In genomic region chr2:32514335-32514734, GRCm38 (mm10) we compare ENCODE assay signal across 8 mouse cellular contexts. TPM values are rescaled to one million over a fixed set of nuclear protein-coding genes. Genes with fewer than 3 reads are reported as not detected.
DNase-seq lines count a peak whose midpoint lies in the region; ATAC-seq lines count a peak whose summit lies in the region.

No protein-coding gene starts in this region.

- peak; percentile 21 to 46 for DNase-seq in heart, adult 9 months (ENCODE audit: low spot score in 2 of 2)
- DNase-seq in heart, postnatal 36 days = no peak
- DNase-seq in adrenal gland, adult 8-10 months = peak; percentile 78
- peak; percentile 54 for DNase-seq in kidney, adult 18-20 months
- DNase-seq in lung, postnatal 14 days = peak; percentile 59
- no peak for DNase-seq in cerebellum, adult 11-12 months
- DNase-seq in thymus, postnatal 36 days = no peak

- intact Hi-C loops in heart, postnatal 36 days (cut with DNase I) = no loop called here

- no peak for ATAC-seq in erythroid progenitor cell, adult 5-6 weeks (replicated peaks; ENCODE audit: low FRiP score, poor library complexity, severe bottlenecking)

RNA-seq across cellular contexts. Expression of gene Fam102a, which starts 20.8 kb away (rescaled TPM):
- 10 to 100 TPM in 1 of 2 experiments, 1 to 10 TPM in 1; 8.9 to 10.6 TPM for total RNA-seq in heart, postnatal 36 days (2021)
- total RNA-seq in adrenal gland, adult 8-10 months (2022) = 10 to 100 TPM; 39.5 to 50.2 (median 47.2) TPM
- 3.6 and 12.6 TPM in 2 replicates for total RNA-seq in erythroid progenitor cell, adult 5-6 weeks (2015; ENCODE audit: low replicate concordance)
- total RNA-seq in erythroid progenitor cell, adult 5-6 weeks (2017; ENCODE audit: low replicate concordance) = 0.77 and 3.0 TPM in 2 replicates

RNA-seq across cellular contexts. Expression of gene Dpm2, which starts 56.3 kb away (rescaled TPM):
- total RNA-seq in heart, postnatal 36 days (2021) = 10 to 100 TPM; 17.9 to 21.3 TPM
- total RNA-seq in adrenal gland, adult 8-10 months (2022) = 10 to 100 TPM; 57.1 to 68.1 (median 62.4) TPM
- 33.9 and 45.3 TPM in 2 replicates for total RNA-seq in erythroid progenitor cell, adult 5-6 weeks (2015; ENCODE audit: low replicate concordance)
- 11.8 and 21.1 TPM in 2 replicates for total RNA-seq in erythroid progenitor cell, adult 5-6 weeks (2017; ENCODE audit: low replicate concordance)

Comparison
In these comparisons a context has a peak if more than half of its experiments do, and no peak if none do; other contexts are left out.
1. DNase-seq: peak in heart, adult 9 months (2 of 2), adrenal gland, adult 8-10 months (single experiment), kidney, adult 18-20 months (single experiment) and lung, postnatal 14 days (single experiment); none in heart, postnatal 36 days (0 of 2), cerebellum, adult 11-12 months (single experiment) and thymus, postnatal 36 days (0 of 2).